Mouse (Mus musculus) stomach, postnatal 0 days (tissue): ENCODE data around the gene Alpk1. TPM values are rescaled to one million over a fixed set of nuclear protein-coding genes. Genes with fewer than 3 reads are reported as not detected.

Experiments
- ATAC-seq: fragments of 200-750 bp; cut with Nextera tagmentation; 2 replicates; pipeline ENCODE4 v1.8.0; 2017; ENCODE audit not compliant: low FRiP score, low TSS enrichment
- DNase-seq: peaks from one replicate; pipeline ENCODE4 v3.0.0-alpha.2; 2016; ENCODE audit warnings: low spot score
- H3K27ac ChIP-seq: fragments of 300-500 bp; sonication (generic); replicated peaks from 2 replicates; pipeline ENCODE4 v1.5.1; 2014; ENCODE audit warnings: mild to moderate bottlenecking, control low read depth
- H3K27me3 ChIP-seq: fragments of 300-500 bp; sonication (generic); 2 replicates; pipeline ENCODE4 v1.6.1; 2014; ENCODE audit warnings: low read length; ENCODE audit not compliant: control insufficient read depth, insufficient read depth
- H3K36me3 ChIP-seq: fragments of 300-500 bp; sonication (generic); 2 replicates; pipeline ENCODE4 v1.6.1; 2014; ENCODE audit warnings: low read length, mixed read lengths; ENCODE audit not compliant: control insufficient read depth, insufficient read depth
- H3K4me1 ChIP-seq: fragments of 300-500 bp; sonication (generic); replicated peaks from 2 replicates; pipeline ENCODE4 v1.6.1; 2014; ENCODE audit warnings: antibody characterized with exemption; ENCODE audit not compliant: control insufficient read depth, insufficient read depth
- H3K4me2 ChIP-seq: fragments of 300-500 bp; sonication (generic); replicated peaks from 2 replicates; pipeline ENCODE4 v1.6.1; 2014; ENCODE audit warnings: low read depth, mild to moderate bottlenecking, control low read depth, moderate library complexity
- H3K4me3 ChIP-seq: fragments of 300-500 bp; sonication (generic); 2 replicates; pipeline ENCODE4 v1.5.1; 2014; ENCODE audit warnings: low read depth, low read length, control low read depth
- H3K9ac ChIP-seq: fragments of 300-500 bp; sonication (generic); 2 replicates; pipeline ENCODE4 v1.6.1; 2014; ENCODE audit warnings: mild to moderate bottlenecking, low read length, control low read depth, mixed read lengths
- H3K9me3 ChIP-seq: fragments of 300-500 bp; sonication (generic); 2 replicates; pipeline ENCODE4 v1.6.1; 2016; ENCODE audit warnings: low read length; ENCODE audit not compliant: control insufficient read depth
- CTCF ChIP-seq: IDR thresholded peaks from 2 replicates; pipeline ENCODE4 v1.5.1; 2016; ENCODE audit warnings: antibody characterized with exemption, low read depth, mild to moderate bottlenecking, moderate library complexity
- EP300 ChIP-seq: optimal IDR thresholded peaks from 2 replicates; pipeline ENCODE3; 2016; ENCODE audit warnings: antibody characterized with exemption
- WGBS: fragments of 180-500 bp; shearing (Covaris S2); extraction: QIAGEN DNeasy Blood & Tissue Kit; methylation state at CpG from one replicate; pipeline ENCODE4 v1.1.7; 2014; 5-methylcytosine and 5-hydroxymethylcytosine counted together
- polyA plus RNA-seq: library from polyadenylated mRNA; unstranded; fragments of >200 nt; fragmentation: Nextera tagmentation; extraction: Ambion mirVana; gene quantifications from 2 replicates; pipeline ENCODE4 v1.2.1, GENCODE M21; 2015

Alpk1 gene
- polyA plus RNA-seq, 1 experiment from 2014 or later: 1.5 TPM

DNA sequence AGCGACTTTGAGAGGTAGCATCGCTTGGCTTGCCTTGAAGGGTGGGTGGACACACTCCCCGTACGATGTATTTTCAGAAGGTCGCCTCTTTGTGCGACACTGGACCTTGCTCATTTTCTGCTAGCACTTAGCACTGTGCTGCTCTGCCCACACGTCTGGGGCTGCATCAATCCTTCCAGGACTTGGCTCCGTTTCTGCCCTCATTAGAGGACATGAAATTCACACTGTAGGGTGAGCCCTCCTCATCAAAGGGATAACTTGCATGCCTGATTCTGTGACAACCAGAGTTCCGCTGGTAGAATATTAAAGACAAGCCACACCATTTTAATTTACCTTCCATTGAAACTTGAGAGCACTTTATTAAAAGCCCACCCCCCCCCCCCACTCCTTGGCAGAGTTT, 67.2 kb downstream of the Alpk1 start:
- ATAC-seq (no peak), DNase-seq (no peak)
- 66% methylated on average over 9 of the region's 9 CpGs for whole genome bisulfite sequencing
- H3K27me3 ChIP-seq: no peaks in the 10 kb centered on the region
- no peak overlapping the region for H3K4me2 ChIP-seq
- no peaks in the 10 kb centered on the region for H3K9me3 ChIP-seq
- H3K9ac ChIP-seq: no peak overlapping the region
- no peak overlapping the region for H3K27ac ChIP-seq
- no peak for TF ChIP-seq EP300
- TF ChIP-seq CTCF: no peak
- H3K36me3 ChIP-seq: no peaks in the 10 kb centered on the region
- H3K4me1 ChIP-seq: no peaks in the 10 kb centered on the region
- H3K4me3 ChIP-seq: no peak overlapping the region

DNA sequence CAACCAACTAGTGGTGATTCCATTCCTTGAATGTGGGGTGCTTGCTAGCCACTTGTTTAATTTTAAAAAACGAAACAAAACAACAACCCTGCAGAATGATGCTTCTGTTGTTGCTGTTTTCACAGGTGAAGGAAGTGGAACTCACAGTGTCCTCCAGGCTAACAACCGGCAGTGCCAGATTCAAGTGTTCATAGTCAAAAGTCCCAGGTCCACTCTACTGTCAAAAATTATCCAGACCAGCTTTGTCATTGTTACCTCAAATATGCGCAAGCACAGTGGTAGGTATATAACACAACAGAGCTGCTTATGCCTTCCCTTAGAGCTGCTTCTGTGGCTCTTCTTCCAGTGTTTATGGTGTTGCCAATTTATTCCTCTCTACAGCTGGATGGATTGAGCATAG, 68.8 kb downstream of the Alpk1 start:
- ATAC-seq: no peak
- Histone ChIP-seq H3K9me3 (no peaks in the 10 kb centered on the region), H3K27ac (no peak overlapping the region), H3K27me3 (no peaks in the 10 kb centered on the region), H3K9ac (no peak overlapping the region), H3K36me3 (no peaks in the 10 kb centered on the region), H3K4me2 (no peak overlapping the region), H3K4me3 (no peak overlapping the region), H3K4me1 (no peaks in the 10 kb centered on the region)
- WGBS: 79% methylated on average over 3 of the region's 3 CpGs
- DNase-seq: no peak
- no peak for TF ChIP-seq EP300
- no peak for TF ChIP-seq CTCF

DNA sequence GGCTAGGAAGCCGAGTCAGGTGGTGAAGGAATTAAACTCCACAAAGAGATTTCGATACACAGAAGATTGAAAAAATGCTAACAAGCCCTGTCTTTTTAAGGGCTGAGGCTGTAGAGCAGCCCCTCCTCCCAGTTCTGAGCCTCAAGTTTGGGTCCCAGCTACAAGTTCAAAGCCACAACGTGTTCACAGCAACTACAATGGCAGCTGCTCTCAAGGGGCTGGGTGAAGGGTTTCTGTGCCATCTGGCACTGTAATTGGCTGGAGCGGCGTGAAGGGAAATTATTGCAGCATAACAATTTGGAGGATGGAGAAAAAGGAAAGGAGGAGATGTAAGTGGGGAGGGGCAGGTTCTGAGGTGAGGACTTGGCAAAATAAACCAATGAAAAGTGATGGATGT, 73.2 kb downstream of the Alpk1 start:
- no peaks in the 10 kb centered on the region; the same call in 1 of the 2 replicates for H3K4me1 ChIP-seq
- no peaks in the 10 kb centered on the region for H3K9me3 ChIP-seq
- no peak overlapping the region for H3K4me2 ChIP-seq
- no peak for ATAC-seq
- no peak for DNase-seq
- 82% methylated on average over 5 of the region's 5 CpGs for WGBS
- H3K27ac ChIP-seq: no peak overlapping the region
- no peak overlapping the region for H3K9ac ChIP-seq
- H3K36me3 ChIP-seq: no peaks in the 10 kb centered on the region
- no peaks in the 10 kb centered on the region for H3K27me3 ChIP-seq
- no peak overlapping the region for H3K4me3 ChIP-seq
- TF ChIP-seq EP300: no peak
- no peak for TF ChIP-seq CTCF

DNA sequence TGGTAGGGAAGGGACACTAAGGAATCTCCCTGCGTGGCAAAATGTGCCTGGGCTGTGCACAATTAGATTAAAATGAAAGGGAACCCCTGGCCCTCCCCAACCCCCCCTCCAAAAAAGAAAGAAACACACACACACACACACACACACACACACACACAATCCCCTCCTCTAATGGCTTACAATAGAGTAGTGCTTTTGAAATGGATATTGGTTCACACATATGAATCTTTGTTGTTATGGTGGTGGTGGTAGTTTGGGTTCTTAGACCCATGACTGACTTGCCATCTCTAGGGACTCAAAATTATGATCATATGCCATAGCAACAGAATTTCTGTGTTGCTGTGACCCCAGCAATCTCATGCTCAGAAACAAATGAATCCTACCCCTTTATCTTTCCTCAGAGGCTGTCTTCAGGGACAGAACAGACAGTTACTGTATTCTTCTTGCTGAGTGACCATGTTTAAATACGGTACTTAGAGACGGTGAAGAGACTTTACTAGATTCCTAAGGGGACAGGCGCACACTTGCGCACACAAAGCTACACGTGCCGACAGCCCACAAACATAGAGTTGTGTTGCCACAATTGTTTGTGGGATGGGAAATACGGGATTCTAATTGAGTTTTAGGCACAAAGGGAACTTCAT, 73.8 kb downstream of the Alpk1 start:
- Histone ChIP-seq H3K9ac (no peak overlapping the region), H3K27ac (no peak overlapping the region), H3K36me3 (no peaks in the 10 kb centered on the region), H3K4me1 (no peaks in the 10 kb centered on the region; the same call in 1 of the 2 replicates), H3K9me3 (no peaks in the 10 kb centered on the region), H3K27me3 (no peaks in the 10 kb centered on the region), H3K4me3 (no peak overlapping the region), H3K4me2 (peak overlapping the region; percentile 35)
- no peak for ATAC-seq
- DNase-seq: no peak
- TF ChIP-seq CTCF: no peak
- TF ChIP-seq EP300: no peak
- WGBS: 76% methylated on average over 8 of the region's 8 CpGs

DNA sequence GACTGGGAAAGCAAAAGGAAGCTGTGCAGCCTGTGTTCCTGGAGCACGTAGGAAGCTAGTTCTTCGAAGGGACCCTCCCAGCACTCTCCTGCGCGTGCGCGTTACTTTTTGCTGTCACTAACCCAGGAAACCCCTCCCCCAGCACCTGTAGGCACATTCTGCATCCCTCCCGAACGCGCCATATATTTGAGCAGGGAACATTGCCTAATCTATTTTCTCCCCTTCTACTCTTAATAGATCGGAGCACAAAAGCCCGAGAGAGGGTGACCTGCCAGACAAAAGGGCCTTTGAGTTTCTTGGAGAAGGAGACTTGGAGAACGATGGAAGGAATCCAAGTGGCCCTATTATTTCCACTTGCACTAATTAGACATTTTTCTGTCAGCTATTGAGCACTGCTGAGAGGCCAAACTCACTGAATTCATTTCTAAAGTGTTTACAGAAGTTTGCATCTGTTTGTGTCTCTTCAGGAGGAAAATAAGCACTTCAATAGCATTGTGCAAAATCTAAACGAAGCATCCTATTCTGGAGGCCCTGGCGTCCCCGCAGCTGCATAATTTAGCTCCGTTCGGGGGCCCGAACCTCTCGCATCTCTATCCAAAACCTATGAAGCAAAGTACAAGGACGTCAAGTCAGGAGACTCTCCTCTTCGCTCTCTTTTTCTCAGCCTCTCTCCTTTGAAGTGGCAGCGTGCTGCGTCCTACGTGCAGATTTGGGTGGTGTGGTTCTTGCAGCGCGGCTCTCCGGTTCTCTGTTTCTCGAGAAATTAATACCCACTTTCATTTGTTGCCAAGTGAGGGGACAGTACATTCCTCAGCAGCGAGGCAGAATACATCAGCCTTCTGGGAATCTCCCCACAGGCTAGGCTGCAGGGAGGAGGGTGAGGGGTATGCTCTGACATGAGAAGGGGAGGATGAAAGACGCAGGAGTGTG, 74.5 kb downstream of the Alpk1 start:
- Histone ChIP-seq H3K27ac (no peak overlapping the region), H3K4me1 (no peaks in the 10 kb centered on the region; the same call in 1 of the 2 replicates), H3K36me3 (no peaks in the 10 kb centered on the region), H3K4me2 (peak overlapping the region; percentile 35), H3K9ac (no peak overlapping the region), H3K4me3 (no peak overlapping the region; the same call in 1 of the 2 replicates), H3K27me3 (no peaks in the 10 kb centered on the region), H3K9me3 (no peaks in the 10 kb centered on the region)
- ATAC-seq (no peak), DNase-seq (peak; percentile 19)
- 20% methylated on average over 30 of the region's 30 CpGs for WGBS
- no peak for TF ChIP-seq EP300

DNA sequence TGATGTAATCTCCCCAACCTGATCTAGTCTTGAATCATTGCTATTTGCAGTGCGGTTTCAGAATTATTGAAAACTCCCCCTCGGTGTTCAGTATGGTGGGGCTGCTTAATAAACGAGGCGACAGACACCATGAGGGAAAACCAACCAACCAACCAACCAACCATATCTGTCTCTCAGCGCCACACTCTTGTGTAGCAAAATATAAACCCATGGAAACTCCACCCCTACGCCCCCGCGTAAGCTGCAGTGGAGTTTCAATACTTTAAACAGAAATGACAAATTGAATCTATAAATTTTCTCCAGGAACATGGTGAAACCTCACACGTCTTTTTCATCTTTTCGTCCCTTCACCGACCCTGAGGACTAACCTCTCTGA, 75.2 kb downstream of the Alpk1 start:
- no peak overlapping the region for H3K9ac ChIP-seq
- no peaks in the 10 kb centered on the region for H3K9me3 ChIP-seq
- 69% methylated on average over 11 of the region's 11 CpGs for WGBS
- H3K4me3 ChIP-seq: no peak overlapping the region; the same call in 1 of the 2 replicates
- TF ChIP-seq CTCF (no peak), EP300 (no peak)
- H3K36me3 ChIP-seq: no peaks in the 10 kb centered on the region
- no peak for DNase-seq
- peak overlapping the region; percentile 35 for H3K4me2 ChIP-seq
- no peaks in the 10 kb centered on the region for H3K27me3 ChIP-seq
- no peak overlapping the region for H3K27ac ChIP-seq
- ATAC-seq: no peak
- no peaks in the 10 kb centered on the region; the same call in 1 of the 2 replicates for H3K4me1 ChIP-seq
